Mouse (Mus musculus): ENCODE results near the gene Trim65.

Trim65 gene

DNA sequence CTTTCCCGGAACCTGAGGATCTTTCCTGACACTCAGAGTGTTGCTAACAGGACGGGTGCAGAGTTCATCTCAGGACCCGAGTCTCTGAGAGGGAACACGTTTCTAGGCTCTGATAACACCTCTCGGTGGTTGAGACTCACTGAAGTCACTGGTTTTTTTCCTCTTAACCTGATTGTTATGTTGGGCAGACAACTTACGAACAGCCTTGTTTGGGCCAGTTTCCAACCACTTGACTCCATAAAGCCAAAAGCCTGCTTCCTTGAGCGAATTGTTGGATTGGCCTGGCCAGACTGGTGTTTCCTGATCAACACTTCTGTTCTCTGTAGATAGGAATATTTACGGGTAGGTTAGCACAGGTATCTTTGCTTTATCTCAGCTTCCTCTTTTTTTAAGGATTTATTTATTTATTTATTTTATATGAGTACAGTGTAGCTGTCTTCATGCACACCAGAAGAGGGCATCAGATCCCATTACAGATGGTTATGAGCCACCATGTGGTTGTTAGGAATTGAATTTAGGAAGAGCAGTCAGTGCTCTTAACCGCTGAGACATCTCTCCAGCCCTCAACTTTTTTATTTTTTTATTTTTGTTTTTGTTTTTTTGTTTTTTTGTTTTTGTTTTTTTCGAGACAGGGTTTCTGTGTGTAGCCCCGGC lies 42.1 kb downstream of the Trim65 start:
- no peak for DNase-seq (ENCODE audit: low spot score)

DNA sequence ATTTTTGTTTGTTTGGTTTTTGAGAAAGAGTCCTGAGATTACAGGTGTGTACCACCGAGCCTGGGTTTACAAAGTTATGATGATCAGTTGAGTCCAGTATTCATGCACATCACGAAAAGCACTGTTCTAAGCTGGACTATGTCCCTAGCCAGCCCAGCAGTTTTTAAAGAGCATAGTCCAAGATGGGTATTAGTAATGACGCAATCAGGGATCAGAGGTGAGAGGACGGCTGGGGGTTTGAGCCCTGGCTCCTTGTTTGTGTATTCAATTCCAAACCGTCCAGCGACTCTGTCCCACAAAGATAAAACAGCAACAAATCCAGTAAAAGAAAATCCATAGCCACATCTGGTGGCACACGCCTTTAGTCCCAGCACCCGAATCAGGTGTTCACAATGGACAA lies 42.7 kb downstream of the Trim65 start:
- no peak for DNase-seq (ENCODE audit: low spot score)

DNA sequence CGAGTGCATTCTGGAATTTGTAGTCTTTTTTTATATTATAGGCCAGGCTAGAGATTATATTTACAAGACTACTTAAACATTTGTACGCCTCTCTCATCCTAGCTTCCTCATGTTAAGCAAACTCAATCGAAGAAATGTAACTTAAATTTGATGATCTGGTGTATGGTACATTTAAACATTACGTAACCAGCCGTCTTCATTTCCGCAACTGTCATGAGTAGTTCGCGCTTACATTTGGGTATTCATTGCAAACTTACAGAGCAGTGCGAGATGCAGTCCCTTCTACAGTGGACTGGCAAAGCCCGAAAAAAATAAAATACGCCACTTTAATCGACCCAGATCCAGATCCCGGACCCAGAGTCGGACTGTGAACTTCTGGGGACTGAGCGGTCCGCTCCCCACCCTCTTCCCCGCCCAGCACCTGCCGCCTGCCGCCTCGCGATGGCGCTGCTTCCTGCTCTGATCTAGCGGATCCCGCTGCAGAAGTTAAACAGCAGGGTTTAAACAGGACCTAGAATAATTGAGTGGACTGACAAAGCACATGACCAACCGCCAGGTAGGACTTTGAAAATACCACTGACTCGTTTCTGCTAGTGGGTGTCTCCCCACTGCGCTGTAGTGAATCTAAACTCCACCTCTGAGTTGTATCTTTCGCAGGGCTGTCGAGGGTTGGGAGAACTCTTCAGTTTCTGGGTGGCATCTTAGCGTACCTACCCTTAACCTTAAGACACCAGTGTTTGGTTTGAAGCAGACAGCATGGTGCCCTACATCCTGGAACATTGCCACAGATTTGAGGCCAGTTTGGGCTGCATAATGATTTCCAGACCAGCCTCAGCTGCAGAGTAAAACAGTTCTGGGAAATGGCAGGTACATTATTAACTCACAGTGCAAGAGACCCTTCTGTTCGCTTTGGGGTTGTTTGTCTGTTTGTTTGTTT lies 43.5 kb downstream of the Trim65 start:
- DNase-seq (ENCODE audit: low spot score): peak; percentile 87

DNA sequence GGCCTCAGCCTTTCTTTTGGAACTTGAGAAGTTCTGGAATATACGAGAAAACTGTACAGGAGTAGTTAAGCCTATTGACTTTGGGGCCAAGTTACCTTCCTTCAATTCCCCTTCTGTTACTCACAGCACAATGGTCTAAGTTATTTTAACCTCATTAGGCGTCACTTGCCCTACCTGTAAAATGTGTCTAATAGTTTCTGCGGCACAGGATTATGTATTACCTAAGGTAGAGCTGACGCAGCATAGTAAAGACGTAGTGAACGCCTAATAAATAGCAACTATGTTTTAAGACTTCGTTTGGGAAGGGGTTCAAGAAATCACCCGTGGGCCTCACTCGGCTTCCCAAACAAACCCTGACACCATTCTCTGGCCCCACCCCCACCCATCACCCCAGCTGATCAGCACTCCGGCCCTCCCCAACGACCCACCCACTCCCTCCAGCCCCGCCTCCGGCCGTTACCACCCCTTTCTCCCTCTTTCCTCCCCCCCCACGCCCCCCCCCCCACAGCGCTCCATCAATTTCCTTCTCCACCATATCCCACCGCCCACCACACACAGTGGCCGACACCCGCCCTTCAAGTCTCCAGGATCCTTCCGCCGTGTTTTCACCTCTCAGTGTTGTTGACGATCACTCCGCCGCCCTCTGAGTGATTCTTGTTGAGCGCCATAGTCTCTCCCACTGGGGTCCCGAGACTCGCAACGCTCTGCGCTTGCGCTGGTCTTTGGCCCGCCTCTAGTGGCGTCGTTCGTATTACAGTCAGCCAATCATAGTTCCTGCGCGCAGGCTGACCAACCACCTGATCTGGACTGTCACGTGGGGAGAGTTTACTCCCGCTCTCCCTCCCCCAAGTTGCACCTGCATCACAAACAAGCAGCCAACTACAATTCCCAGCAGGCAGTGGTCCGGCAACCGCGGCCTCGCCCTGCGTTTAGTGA lies 44.4 kb downstream of the Trim65 start, which contains the start of gene Wbp2:
Wbp2 (minus strand) TSS at position 738 of the 936 bp plus-strand sequence.
- peak; percentile 92 for DNase-seq (ENCODE audit: low spot score)

DNA sequence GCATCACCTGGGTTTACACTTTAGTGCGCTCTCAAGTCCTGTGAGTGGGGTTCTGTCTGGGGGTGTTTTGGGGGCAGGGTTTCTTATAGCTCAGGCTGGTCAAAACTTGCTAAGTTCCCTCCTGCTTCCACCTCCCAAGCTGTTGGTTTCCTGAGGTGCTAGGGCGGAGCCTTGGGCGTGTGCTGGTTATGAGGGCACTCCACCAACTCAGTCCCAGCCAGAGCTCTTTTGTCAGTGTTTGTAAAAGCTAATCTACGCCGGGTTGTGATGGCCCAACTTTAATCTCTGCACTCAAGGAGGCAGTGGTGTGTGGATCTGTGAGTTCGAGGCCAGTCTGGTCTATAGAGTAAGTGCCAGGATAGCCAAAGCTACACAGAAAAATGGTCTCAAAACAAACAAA lies 46.8 kb downstream of the Trim65 start:
- DNase-seq (ENCODE audit: low spot score): no peak

DNA sequence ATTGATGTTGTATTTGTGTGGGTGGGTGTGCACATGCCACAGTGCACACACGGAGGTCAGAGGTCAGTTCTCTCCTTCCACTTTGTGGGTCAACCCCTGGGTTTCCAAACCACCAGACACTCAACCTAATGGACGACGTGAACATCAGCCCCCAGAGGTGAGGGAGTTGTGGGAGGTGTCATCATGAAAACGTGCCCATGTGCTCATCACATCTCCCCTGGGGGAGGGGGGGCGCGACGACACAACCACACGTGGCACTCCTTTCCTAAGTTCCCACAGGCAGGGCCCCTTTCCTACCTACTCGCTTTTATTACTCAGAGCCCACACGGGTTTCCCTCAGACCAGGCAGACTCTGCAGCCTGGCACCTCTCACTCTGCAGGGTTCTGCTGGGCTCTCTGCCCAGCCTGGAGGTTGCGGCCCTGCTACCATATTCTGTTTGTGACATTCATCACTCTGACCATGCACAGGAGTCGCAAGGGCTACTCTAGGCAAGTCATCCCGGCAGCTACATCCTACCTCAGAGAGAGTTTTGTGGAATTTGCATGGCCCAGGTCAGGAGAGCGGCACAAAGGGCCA lies 47.7 kb downstream of the Trim65 start:
- DNase-seq (ENCODE audit: low spot score): no peak

DNA sequence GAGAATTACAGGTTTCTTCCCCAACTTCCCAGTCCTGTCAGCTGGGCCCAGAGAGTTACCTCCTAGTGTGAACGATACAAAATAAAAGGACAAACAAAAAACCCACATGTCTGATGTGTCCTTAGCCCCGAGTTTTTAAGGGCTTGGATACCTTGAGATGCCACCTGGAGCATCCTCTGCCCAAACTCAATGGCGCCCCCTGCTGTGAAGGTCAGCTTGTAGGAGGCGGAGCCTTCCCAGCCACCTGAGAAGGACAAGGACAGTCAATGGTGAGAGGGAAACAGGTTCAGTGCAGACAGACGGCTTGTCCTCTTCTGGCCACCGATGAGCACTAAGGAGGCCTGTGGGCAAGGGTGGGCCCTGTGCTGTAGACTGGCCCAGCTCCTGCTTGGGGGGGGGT lies 49.8 kb downstream of the Trim65 start:
- DNase-seq (ENCODE audit: low spot score): peak; percentile 71

DNA sequence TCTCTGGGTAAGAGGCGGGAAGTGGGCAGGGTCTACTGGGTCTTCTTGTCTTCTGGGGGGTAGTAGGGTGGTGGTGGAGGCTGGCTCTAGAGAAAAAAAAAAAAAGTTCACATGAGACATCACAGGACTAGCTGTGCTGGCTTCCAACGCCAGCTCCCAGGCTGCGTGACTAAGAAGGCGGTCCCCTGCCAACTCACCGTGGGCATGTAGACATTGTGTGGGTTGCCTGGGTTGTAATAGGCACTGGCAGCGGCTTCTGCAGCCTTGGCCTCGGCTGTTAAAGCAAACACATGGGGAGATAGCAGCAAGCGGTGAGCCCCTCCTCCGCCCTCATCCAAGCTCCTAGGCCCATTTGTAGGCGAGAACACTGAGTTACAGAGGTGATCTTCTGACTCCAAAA lies 51.4 kb downstream of the Trim65 start:
- no peak for DNase-seq (ENCODE audit: low spot score)

DNA sequence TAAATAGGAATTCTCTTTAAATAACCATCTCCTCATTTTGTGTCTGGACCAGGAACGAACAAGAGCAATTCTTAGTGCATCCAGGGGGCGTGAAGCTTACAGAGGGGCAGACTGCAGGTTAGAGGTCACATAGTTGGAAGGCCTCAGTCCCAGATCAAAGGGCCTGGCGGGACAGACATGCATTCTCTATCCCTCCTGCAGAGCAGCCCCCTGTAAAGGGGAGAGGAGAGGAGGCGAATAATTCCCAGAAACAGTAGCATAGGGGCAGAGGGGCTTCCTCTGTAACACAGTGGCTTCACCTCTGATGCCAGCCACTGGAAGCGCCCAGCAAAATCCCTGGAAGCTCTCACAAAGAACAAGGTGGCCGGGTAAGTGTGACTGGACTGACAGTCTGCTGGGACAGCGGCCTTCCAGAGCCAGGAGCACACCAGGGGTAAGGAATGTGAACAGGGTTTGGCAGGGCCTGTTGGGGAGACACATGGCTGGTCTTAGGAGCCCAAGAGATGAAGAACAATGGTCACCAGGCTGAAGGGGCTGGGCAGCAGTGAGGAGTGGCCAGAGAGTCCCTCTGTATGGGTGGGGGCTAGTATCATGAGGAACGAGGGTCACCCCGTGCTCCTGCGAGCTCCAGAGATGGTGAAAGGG lies 52.1 kb downstream of the Trim65 start:
- DNase-seq (ENCODE audit: low spot score): no peak

DNA sequence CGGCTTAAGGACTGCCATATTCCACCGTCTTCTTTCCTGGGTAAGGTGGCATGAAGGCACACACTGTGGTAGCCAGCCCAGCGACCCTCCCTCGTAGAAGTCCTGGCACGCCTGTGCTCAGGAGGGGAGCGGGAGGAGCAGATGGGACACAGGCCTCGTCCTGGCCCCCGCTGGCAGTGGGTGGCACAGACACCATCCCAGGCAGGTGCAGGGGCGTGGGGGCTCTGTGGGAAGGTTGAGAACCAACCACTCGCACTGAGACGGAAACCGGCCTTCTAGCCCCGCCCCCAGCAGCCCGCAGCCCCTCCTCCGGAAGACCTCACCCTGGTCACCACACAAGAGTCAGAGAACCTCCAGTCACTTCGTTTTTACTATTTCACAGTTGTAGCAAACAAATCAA lies 52.7 kb downstream of the Trim65 start:
- DNase-seq (ENCODE audit: low spot score): peak; percentile 59

DNA sequence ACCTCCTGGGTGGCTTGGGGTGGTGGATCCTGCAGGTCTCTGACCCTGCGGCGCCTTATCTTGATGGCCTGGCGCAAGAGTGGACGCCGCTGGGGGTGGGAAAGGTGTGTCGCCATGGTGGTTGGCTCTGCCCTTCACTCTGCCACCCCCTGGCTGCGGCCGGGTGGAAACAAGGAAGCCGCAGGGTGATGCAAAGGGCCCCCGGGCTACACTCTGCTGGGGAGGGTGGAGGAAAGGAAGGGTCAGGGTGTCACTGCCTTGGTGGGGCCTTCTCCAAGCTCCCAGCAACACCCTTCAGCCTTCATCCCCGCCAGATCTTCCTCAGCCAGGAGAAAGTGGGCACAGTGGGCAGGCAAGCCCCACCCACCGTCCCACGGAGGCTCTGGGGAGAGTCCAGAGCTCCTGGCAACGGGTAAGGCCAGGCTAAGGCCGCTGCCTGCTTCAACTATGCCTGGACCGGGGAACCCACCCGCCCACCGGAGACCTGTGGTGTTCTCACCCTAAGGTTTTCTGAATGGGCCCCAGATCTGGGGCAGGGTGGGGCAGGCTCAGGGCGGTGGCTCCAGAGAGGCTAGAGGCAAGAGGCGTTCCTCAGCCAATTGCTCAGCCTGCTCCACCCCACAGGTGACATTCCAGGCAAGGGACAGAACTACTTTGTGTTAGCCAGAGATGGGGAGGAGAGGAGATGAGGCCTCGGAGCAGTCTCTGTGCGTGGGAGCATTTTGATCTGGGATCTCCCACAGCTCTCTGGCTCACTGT lies 53.3 kb downstream of the Trim65 start, which contains the start of gene Unc13d:
Unc13d (minus strand) TSS at position 516 of the 759 bp plus-strand sequence.
- peak; percentile 61 for DNase-seq (ENCODE audit: low spot score)

DNA sequence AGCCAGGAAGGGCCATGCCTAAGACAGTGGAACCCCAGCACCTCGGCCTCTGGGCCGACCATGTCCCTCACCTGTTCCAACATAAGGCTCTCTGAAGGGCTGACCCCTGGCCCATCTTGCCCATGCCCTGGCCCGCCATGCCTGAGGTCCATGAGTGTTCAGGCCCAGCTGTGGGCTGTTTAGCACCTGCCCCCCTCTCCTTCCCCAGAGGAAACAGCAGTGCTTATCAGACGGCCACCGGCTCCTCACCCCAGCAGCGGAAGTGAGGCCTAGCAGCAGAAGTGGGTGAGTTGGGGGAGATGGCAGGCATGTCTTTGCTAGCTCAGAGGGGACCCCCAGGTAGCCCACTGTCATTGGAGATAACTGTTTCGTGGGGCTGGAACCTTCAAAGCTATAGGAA lies 54.1 kb downstream of the Trim65 start:
- DNase-seq (ENCODE audit: low spot score): no peak

DNA sequence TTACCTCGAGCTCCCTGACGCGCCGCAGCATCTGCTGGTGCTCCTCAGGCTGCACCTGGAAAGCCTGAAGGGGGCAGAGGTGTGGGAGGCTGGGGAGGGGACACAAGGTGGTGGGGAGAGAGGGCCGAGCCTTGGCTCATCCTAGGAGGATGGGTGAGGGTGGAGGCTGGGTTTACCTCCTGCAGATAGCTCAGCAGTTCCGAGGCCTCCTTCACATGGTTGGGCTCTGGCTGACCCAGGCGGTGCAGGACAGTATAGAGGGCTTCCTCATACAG lies 54.7 kb downstream of the Trim65 start:
- DNase-seq (ENCODE audit: low spot score): no peak

DNA sequence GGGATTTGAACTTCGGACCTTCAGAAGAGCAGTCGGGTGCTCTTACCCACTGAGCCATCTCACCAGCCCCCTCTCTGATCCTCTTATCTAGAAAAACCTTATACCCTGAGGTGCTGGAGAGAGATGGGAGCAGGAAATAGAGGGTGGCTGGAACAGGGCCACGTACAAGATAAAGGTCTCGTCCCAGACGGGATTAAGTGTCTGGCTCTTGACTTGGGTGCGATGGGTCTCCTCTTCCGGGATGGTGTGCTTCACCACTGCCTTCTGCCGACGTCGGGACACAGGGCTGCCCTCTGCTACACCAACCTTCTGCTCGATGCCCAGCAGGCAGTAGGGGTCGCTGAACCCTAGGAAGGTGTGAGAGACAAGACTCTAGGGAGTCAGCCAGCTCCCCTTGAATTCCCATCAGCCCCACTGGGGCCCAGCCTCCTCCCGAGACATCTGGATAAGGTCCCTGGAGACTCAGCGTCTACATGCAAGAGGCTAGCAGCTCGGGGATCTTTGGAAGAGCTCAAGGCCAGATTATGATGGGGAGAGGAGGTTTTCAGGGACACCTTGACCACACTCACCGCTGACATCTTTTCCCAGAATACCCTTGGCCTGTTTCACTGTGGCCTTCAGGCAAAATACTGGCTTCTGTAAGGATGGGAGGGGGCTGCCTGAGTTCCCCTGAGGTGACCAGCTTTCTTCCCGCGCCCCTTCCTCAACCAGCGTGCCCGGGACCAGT lies 55.2 kb downstream of the Trim65 start:
- DNase-seq (ENCODE audit: low spot score): no peak

DNA sequence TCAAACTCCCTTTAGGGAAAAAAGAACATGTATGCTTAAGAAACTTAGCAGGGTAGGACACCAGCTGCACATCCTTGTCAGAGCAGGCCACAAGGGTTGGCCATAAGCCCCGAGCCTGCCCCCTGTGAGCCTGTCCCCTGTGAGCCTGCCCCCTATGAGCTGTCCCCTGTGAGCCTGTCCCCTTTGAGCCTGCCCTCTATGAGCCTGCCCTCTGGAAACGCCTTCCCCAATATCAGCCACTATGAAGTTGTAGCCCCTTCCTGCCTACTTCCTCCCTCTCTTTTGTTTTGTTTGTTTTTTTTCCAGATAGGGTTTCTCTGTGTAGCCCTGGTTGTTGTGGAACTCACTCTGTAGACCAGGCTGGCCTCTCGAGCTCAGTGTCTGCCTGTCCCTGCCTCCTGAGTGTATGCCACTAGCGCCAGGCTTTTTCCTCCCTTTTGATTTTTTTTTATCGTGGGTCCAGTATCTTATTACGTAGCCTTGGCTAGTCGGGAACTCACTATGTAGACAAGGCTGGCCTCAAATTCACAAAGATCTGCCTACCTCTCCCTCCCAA lies 56.4 kb downstream of the Trim65 start:
- DNase-seq (ENCODE audit: low spot score): no peak

DNA sequence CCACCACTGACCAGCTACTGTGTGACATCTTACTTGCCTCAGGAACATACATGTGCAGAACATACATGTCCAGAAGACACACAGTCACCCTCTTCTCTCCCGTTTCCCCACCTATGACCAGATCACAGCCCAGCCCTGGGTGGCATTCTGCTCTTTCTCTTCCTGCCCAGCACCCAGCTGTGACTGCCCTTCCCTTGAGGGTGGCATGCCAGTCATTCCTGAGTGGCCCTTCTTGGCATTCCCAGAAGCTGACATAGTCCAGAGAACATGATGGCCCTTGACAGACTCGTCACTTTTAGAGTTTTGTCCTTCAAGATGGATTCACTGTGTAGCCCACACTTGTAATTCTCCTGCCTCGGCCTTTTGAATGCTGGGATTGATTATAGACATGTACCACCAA lies 58.3 kb downstream of the Trim65 start:
- DNase-seq (ENCODE audit: low spot score): no peak

Measured in spleen, adult 12 weeks (tissue).